Mouse (Mus musculus) liver, embryonic 11.5 days (tissue): Measurements from ENCODE around the gene Arih1. TPM values are rescaled to one million over a fixed set of nuclear protein-coding genes. Genes with fewer than 3 reads are reported as not detected.
A peak's percentile ranks its signal among the peaks of the same experiment; 100 is the strongest.

Source experiments
- ATAC-seq: fragments of 200-750 bp; cut with Nextera tagmentation; replicated peaks from 2 replicates; pipeline ENCODE4 v1.8.0; 2017; ENCODE audit warnings: moderate number of reproducible peaks, mild to moderate bottlenecking, moderate TSS enrichment, moderate library complexity; ENCODE audit not compliant: low FRiP score
- DNase-seq: peaks from one replicate; pipeline ENCODE4 v3.0.0-alpha.2; 2017; ENCODE audit warnings: low spot score
- H3K27ac ChIP-seq: fragments of 300-500 bp; sonication (generic); 2 replicates; pipeline ENCODE4 v1.5.1; 2014; ENCODE audit warnings: mild to moderate bottlenecking, low read depth, low read length, control low read depth
- H3K27me3 ChIP-seq: fragments of 300-500 bp; sonication (generic); replicated peaks from 2 replicates; pipeline ENCODE4 v1.6.1; 2014; ENCODE audit warnings: low read length, mixed read lengths; ENCODE audit not compliant: control insufficient read depth, insufficient read depth
- H3K36me3 ChIP-seq: fragments of 300-500 bp; sonication (generic); 2 replicates; pipeline ENCODE4 v1.6.1; 2014; ENCODE audit warnings: mild to moderate bottlenecking, low read length, moderate library complexity, mixed read lengths; ENCODE audit not compliant: control insufficient read depth, insufficient read depth
- H3K4me1 ChIP-seq: fragments of 300-500 bp; sonication (generic); replicated peaks from 2 replicates; pipeline ENCODE4 v1.6.1; 2014; ENCODE audit warnings: low read length, mixed read lengths; ENCODE audit not compliant: control insufficient read depth, insufficient read depth
- H3K4me2 ChIP-seq: fragments of 300-500 bp; sonication (generic); 2 replicates; pipeline ENCODE4 v1.6.1; 2014; ENCODE audit warnings: mild to moderate bottlenecking, control low read depth, moderate library complexity
- H3K4me3 ChIP-seq: fragments of 300-500 bp; sonication (generic); 2 replicates; pipeline ENCODE4 v1.5.1; 2014; ENCODE audit warnings: low read depth, low read length, control low read depth
- H3K9ac ChIP-seq: fragments of 300-500 bp; sonication (generic); 2 replicates; pipeline ENCODE4 v1.6.1; 2014; ENCODE audit warnings: low read depth, low read length, control low read depth
- H3K9me3 ChIP-seq: fragments of 300-500 bp; sonication (generic); 2 replicates; pipeline ENCODE4 v1.6.1; 2016; ENCODE audit warnings: low read length, inconsistent platforms, mixed read lengths; ENCODE audit not compliant: control insufficient read depth
- WGBS: fragments of 180-500 bp; shearing (Covaris S2); extraction: QIAGEN DNeasy Blood & Tissue Kit; methylation state at CpG from one replicate; pipeline ENCODE4 v1.1.7; 2014; 5-methylcytosine and 5-hydroxymethylcytosine counted together
- polyA plus RNA-seq: library from polyadenylated mRNA; unstranded; fragments of >200 nt; fragmentation: Nextera tagmentation; extraction: Ambion mirVana; gene quantifications from 2 replicates; pipeline ENCODE4 v1.2.1, GENCODE M21; 2014

Arih1 gene
- polyA plus RNA-seq: 11.9 and 13.2 TPM in 2 replicates

- DNase-seq: peak; percentile 99
- peak within 1 kb of the TSS; percentile 81 for H3K4me3 ChIP-seq
- H3K9ac ChIP-seq: peak within 1 kb of the TSS; percentile 86
- no peaks in the 10 kb centered on the region for H3K36me3 ChIP-seq
- peak within 1 kb of the TSS; percentile 99 for H3K27ac ChIP-seq
- peaks cover 9% of the 10 kb centered on the region; the same call in 1 of the 2 replicates for H3K4me1 ChIP-seq
- H3K27me3 ChIP-seq: no peaks in the 10 kb centered on the region
- no peaks in the 10 kb centered on the region for H3K9me3 ChIP-seq
- H3K4me2 ChIP-seq: peak within 1 kb of the TSS; percentile 86
- under 1% methylated on average over 52 of the region's 56 CpGs for WGBS
- peak; percentile 96 for ATAC-seq
Observed at GRCm38 (mm10) chr9:59486549-59487065, at the start of gene Arih1. Gene Arih1, minus strand, starts transcription at chr9:59486618.

- ATAC-seq: no peak
- Histone ChIP-seq H3K4me2 (no peak overlapping the region), H3K4me3 (no peak overlapping the region), H3K9me3 (no peaks in the 10 kb centered on the region), H3K9ac (no peak overlapping the region), H3K27me3 (no peaks in the 10 kb centered on the region), H3K4me1 (no peaks in the 10 kb centered on the region; the same call in 1 of the 2 replicates), H3K27ac (no peak overlapping the region), H3K36me3 (no peaks in the 10 kb centered on the region)
- DNase-seq: no peak
- 61% methylated on average over 4 of the region's 4 CpGs for WGBS
Observed at GRCm38 (mm10) chr9:59533889-59534288, 47.5 kb upstream of the Arih1 start.

- no peak for ATAC-seq
- Histone ChIP-seq H3K36me3 (no peaks in the 10 kb centered on the region), H3K4me1 (no peaks in the 10 kb centered on the region; the same call in 1 of the 2 replicates), H3K27ac (no peak overlapping the region), H3K4me3 (no peak overlapping the region), H3K4me2 (no peak overlapping the region), H3K9ac (no peak overlapping the region), H3K9me3 (no peaks in the 10 kb centered on the region), H3K27me3 (no peaks in the 10 kb centered on the region)
- 70% methylated on average over 2 of the region's 2 CpGs for WGBS
- DNase-seq: no peak
Observed at GRCm38 (mm10) chr9:59533422-59533821, 47.0 kb upstream of the Arih1 start.

- Histone ChIP-seq H3K4me2 (no peak overlapping the region), H3K36me3 (no peaks in the 10 kb centered on the region), H3K27ac (no peak overlapping the region), H3K9me3 (no peaks in the 10 kb centered on the region), H3K27me3 (no peaks in the 10 kb centered on the region), H3K4me3 (no peak overlapping the region), H3K9ac (no peak overlapping the region), H3K4me1 (no peaks in the 10 kb centered on the region; the same call in 1 of the 2 replicates)
- no peak for DNase-seq
- WGBS: 62% methylated on average over 5 of the region's 5 CpGs
- ATAC-seq: no peak
Observed at GRCm38 (mm10) chr9:59531645-59532044, 45.2 kb upstream of the Arih1 start.

GRCm38 (mm10) chr9:59528274-59528673 lies 41.9 kb upstream of the Arih1 start:
- no peak overlapping the region for H3K9ac ChIP-seq

GRCm38 (mm10) chr9:59527580-59527979 lies 41.2 kb upstream of the Arih1 start:
- no peaks in the 10 kb centered on the region for H3K36me3 ChIP-seq
- no peaks in the 10 kb centered on the region for H3K27me3 ChIP-seq
- H3K4me1 ChIP-seq: peaks cover 5% of the 10 kb centered on the region; the same call in 1 of the 2 replicates
- DNase-seq: no peak
- no peak overlapping the region for H3K4me3 ChIP-seq
- H3K4me2 ChIP-seq: no peak overlapping the region
- no peaks in the 10 kb centered on the region for H3K9me3 ChIP-seq
- 85% methylated on average over 3 of the region's 3 CpGs for WGBS
- no peak overlapping the region for H3K27ac ChIP-seq
- H3K9ac ChIP-seq: no peak overlapping the region
- ATAC-seq: no peak

More at GRCm38 (mm10) chr9:59528274-59528673, 41.9 kb upstream of the Arih1 start:
- Histone ChIP-seq H3K27me3 (no peaks in the 10 kb centered on the region), H3K9me3 (no peaks in the 10 kb centered on the region), H3K36me3 (no peaks in the 10 kb centered on the region), H3K4me3 (no peak overlapping the region), H3K27ac (no peak overlapping the region), H3K4me1 (no peaks in the 10 kb centered on the region), H3K4me2 (no peak overlapping the region)
- WGBS: 80% methylated on average over 2 of the region's 2 CpGs
- ATAC-seq (no peak), DNase-seq (no peak)

- no peak for ATAC-seq
Observed at GRCm38 (mm10) chr9:59526727-59527126, 40.3 kb upstream of the Arih1 start.

GRCm38 (mm10) chr9:59522906-59523305 lies 36.5 kb upstream of the Arih1 start:
- no peaks in the 10 kb centered on the region for H3K36me3 ChIP-seq
- DNase-seq (no peak), ATAC-seq (no peak)
- H3K4me1 ChIP-seq: peaks cover 5% of the 10 kb centered on the region; the same call in 1 of the 2 replicates
- H3K9me3 ChIP-seq: no peaks in the 10 kb centered on the region
- no peak overlapping the region for H3K27ac ChIP-seq
- H3K9ac ChIP-seq: no peak overlapping the region
- H3K4me3 ChIP-seq: no peak overlapping the region
- H3K27me3 ChIP-seq: no peaks in the 10 kb centered on the region
- 22% methylated on average over 4 of the region's 4 CpGs for WGBS
- H3K4me2 ChIP-seq: no peak overlapping the region

More at GRCm38 (mm10) chr9:59526727-59527126, 40.3 kb upstream of the Arih1 start:
- Histone ChIP-seq H3K27me3 (no peaks in the 10 kb centered on the region), H3K27ac (no peak overlapping the region), H3K9ac (no peak overlapping the region), H3K36me3 (no peaks in the 10 kb centered on the region), H3K4me2 (no peak overlapping the region), H3K4me1 (peaks cover 5% of the 10 kb centered on the region; the same call in 1 of the 2 replicates), H3K4me3 (no peak overlapping the region), H3K9me3 (no peaks in the 10 kb centered on the region)
- 49% methylated on average over 6 of the region's 6 CpGs for WGBS
- DNase-seq: no peak

GRCm38 (mm10) chr9:59519396-59519795 lies 33.0 kb upstream of the Arih1 start:
- H3K4me3 ChIP-seq: no peak overlapping the region
- ATAC-seq: no peak
- H3K36me3 ChIP-seq: no peaks in the 10 kb centered on the region
- H3K9me3 ChIP-seq: no peaks in the 10 kb centered on the region
- no peak overlapping the region for H3K27ac ChIP-seq
- no peak overlapping the region for H3K9ac ChIP-seq
- no peak for DNase-seq
- peaks cover 5% of the 10 kb centered on the region; the same call in 1 of the 2 replicates for H3K4me1 ChIP-seq
- no peak overlapping the region for H3K4me2 ChIP-seq
- 72% methylated on average over 2 of the region's 2 CpGs for WGBS
- no peaks in the 10 kb centered on the region for H3K27me3 ChIP-seq
